Mouse (Mus musculus) heart, adult 2 months (tissue): Measurements from ENCODE around the gene D630045J12Rik.

Experiments used
- CTCF ChIP-seq: fragments of 200-600 bp; IDR thresholded peaks from 2 replicates; pipeline ENCODE4 v1.8.1; 2022; ENCODE audit warnings: antibody characterized with exemption, mild to moderate bottlenecking, moderate library complexity
- EP300 ChIP-seq: fragments of 200-500 bp; IDR thresholded peaks from 2 replicates; pipeline ENCODE4 v1.6.1; 2011; ENCODE audit warnings: low read depth, low read length, control low read depth; ENCODE audit not compliant: insufficient read depth
- POLR2A ChIP-seq: fragments of 200-500 bp; IDR thresholded peaks from 2 replicates; pipeline ENCODE4 v1.6.1; 2011; ENCODE audit warnings: mild to moderate bottlenecking, low read depth, low read length, control low read depth; ENCODE audit not compliant: insufficient read depth

- TF ChIP-seq POLR2A (no peak), CTCF (no peak), EP300 (no peak)
Measured at GRCm38 (mm10) chr6:38194046-38194445, 59.8 kb downstream of the D630045J12Rik start.
